Mouse (Mus musculus) erythroblast, embryonic 14.5 days (primary cell): Measurements from ENCODE around the gene Mov10.

Source experiments
- GATA1 ChIP-seq: IDR thresholded peaks from 2 replicates; pipeline ENCODE4 v1.6.1; 2012; ENCODE audit warnings: low read length, inconsistent platforms, mixed read lengths
- TAL1 ChIP-seq: IDR thresholded peaks from 3 replicates; pipeline ENCODE4 v1.6.1; 2012; ENCODE audit warnings: low read length, inconsistent platforms, mixed read lengths

GRCm38 (mm10) chr3:104781471-104781903 is 36.9 kb downstream of the Mov10 start, which contains the start of gene Fam19a3:
- TF ChIP-seq GATA1, result no peak
- no peak for TF ChIP-seq TAL1
